Comparison of ENCODE assay signal across 9 mouse cellular contexts in genomic region chr4:129286683-129287471, GRCm38 (mm10). TPM values are rescaled to one million over a fixed set of nuclear protein-coding genes. Genes with fewer than 3 reads are reported as not detected.
DNase-seq lines count a peak whose midpoint lies in the region; ATAC-seq and TF ChIP-seq lines count a peak whose summit lies in the region.
"Had no signal": no experiment of that assay in that cellular context is flagged by ENCODE, and none has a peak within 500 bp of the region (broad histone marks: within the 10 kb centered on the region; RNA-seq: fewer than 3 reads in every experiment).

No protein-coding gene starts in this region.

- WGBS in intestine, postnatal 0 days = 2% methylated on average over 27 of the region's 28 CpGs

- H3K4me2 ChIP-seq in intestine, postnatal 0 days (replicated peaks; ENCODE audit: low read depth) = peak overlapping the region; percentile 96
- peak overlapping the region; percentile 98 for H3K4me2 ChIP-seq in myocyte (ENCODE audit: low read depth)

- TF ChIP-seq POLR2A in myocyte (IDR thresholded peaks at IDR 0.05; ENCODE audit: insufficient read length, low read depth) = no peak

- peak; percentile 53 to 69 for DNase-seq in cerebellum, postnatal 14 days
- no peak for DNase-seq in cerebellum, adult 11-12 months
- peak; percentile 77 for DNase-seq in MN1 (ENCODE audit: low spot score)
- DNase-seq in gastrocnemius, adult 2 months = peak; percentile 67
- no peak for DNase-seq in ovary, postnatal 36 days (ENCODE audit: low spot score)
- DNase-seq in urinary bladder, adult 18-20 months (ENCODE audit: low spot score in 2 of 2) = no peak

- intact Hi-C loops in gastrocnemius, adult 2 months (cut with DNase I) = no loop called here

- H3K36me3 ChIP-seq in intestine, postnatal 0 days (ENCODE audit: control insufficient read depth, insufficient read depth) = no peaks in the 10 kb centered on the region
- H3K36me3 ChIP-seq in myocyte (ENCODE audit: control insufficient read depth, insufficient read depth) = no peaks in the 10 kb centered on the region

- ATAC-seq in intestine, postnatal 0 days = peak; percentile 20; the same call in 1 of the 2 replicates

- 0 out of 2 replicates have a peak overlapping the region, but pooled peaks have one; percentile 26 for H3K9ac ChIP-seq in intestine, postnatal 0 days (ENCODE audit: low read depth, low read length)

- H3K27ac ChIP-seq in gastrocnemius, adult 2 months = peak overlapping the region; percentile 98
- no peak overlapping the region for H3K27ac ChIP-seq in intestine, postnatal 0 days (ENCODE audit: low read depth, low read length)
- H3K27ac ChIP-seq: macrophage had no signal

- peaks cover 38% of the 10 kb centered on the region for H3K79me2 ChIP-seq in myocyte (ENCODE audit: control insufficient read depth, insufficient read depth)

- peak overlapping the region; percentile 47 for H3ac ChIP-seq in myocyte (ENCODE audit: control insufficient read depth, insufficient read length)

- no peaks in the 10 kb centered on the region for H3K27me3 ChIP-seq in intestine, postnatal 0 days (replicated peaks; ENCODE audit: control insufficient read depth, insufficient read depth, low read length)
- H3K27me3 ChIP-seq in myocyte (ENCODE audit: control insufficient read depth, insufficient read depth, insufficient read length) = no peaks in the 10 kb centered on the region

- H3K9me3 ChIP-seq in intestine, postnatal 0 days (ENCODE audit: control insufficient read depth) = 0 out of 2 replicates have a peak, but pooled peaks cover 2% of the 10 kb centered on the region

- H3K4me3 ChIP-seq in gastrocnemius, adult 2 months = peak overlapping the region; percentile 78
- peak overlapping the region; percentile 48 for H3K4me3 ChIP-seq in intestine, postnatal 0 days (ENCODE audit: low read depth, low read length)
- H3K4me3 ChIP-seq in myocyte = peak overlapping the region; percentile 48

- H3K4me1 ChIP-seq in intestine, postnatal 0 days (replicated peaks; ENCODE audit: control insufficient read depth, insufficient read depth, low read length) = no peaks in the 10 kb centered on the region

- no peak for TF ChIP-seq CTCF in gastrocnemius, adult 2 months (IDR thresholded peaks at IDR 0.05)
- peak; percentile 54 for TF ChIP-seq CTCF in intestine, postnatal 0 days (IDR thresholded peaks at IDR 0.05; ENCODE audit: low read depth)

TF ChIP-seq in myocyte, 11 proteins besides CTCF, POLR2A, EP300 and RAD21:
- no peak for TF ChIP-seq SRF (IDR thresholded peaks at IDR 0.05; ENCODE audit: control insufficient read depth, insufficient read length, low read depth)
- TF ChIP-seq TCF3 (IDR thresholded peaks at IDR 0.05; ENCODE audit: insufficient read length, low read depth) = peak; percentile 85
- TF ChIP-seq USF1 (IDR thresholded peaks at IDR 0.05; ENCODE audit: low read depth) = no peak
- peak in 2 of 3 experiments; percentile 92 to 99 for TF ChIP-seq MYOD1 (IDR thresholded peaks at IDR 0.05; ENCODE audit: control insufficient read depth in 1 of 3, insufficient read length in 2 of 3, low read depth in 2 of 3)
- peak; percentile 25 for TF ChIP-seq POLR2AphosphoS2 (IDR thresholded peaks at IDR 0.05; ENCODE audit: insufficient read length, low read depth)
- no peak for TF ChIP-seq MAX (IDR thresholded peaks at IDR 0.05; ENCODE audit: low read depth)
- TF ChIP-seq REST (IDR thresholded peaks at IDR 0.05; ENCODE audit: insufficient read depth, insufficient read length) = no peak
- no peak for TF ChIP-seq CEBPB (IDR thresholded peaks at IDR 0.05; ENCODE audit: insufficient read depth, poor library complexity, severe bottlenecking)
- no peak for TF ChIP-seq E2F4 (IDR thresholded peaks at IDR 0.05; ENCODE audit: insufficient read depth)
- peak; percentile 83 for TF ChIP-seq TCF12 (IDR thresholded peaks at IDR 0.05; ENCODE audit: insufficient read depth, poor library complexity, severe bottlenecking)
- peak; percentile 90 to 96 (median 95) for TF ChIP-seq MYOG (IDR thresholded peaks at IDR 0.05; ENCODE audit: control insufficient read depth in 1 of 3, insufficient read depth in 1 of 3, insufficient read length in 2 of 3, low read depth in 2 of 3)
TF ChIP-seq in myocyte: peak in this region for 5.

RNA-seq across cellular contexts. Expression of gene Sync, which starts 0.5 kb away (rescaled TPM):
- total RNA-seq in gastrocnemius, adult 2 months (2021) = 10 to 100 TPM; 39.9 to 46.5 TPM
- 1.3 and 1.6 TPM in 2 replicates for polyA plus RNA-seq in intestine, postnatal 0 days (2015; fragmentation: Nextera tagmentation; extraction: Ambion mirVana)
- polyA plus RNA-seq in myocyte (2012; fragmentation: generic; extraction: Trizol) = 51.1 TPM

RNA-seq across cellular contexts. Expression of gene C77080, which starts 25.7 kb away (rescaled TPM):
- total RNA-seq in gastrocnemius, adult 2 months (2021) = 1 to 10 TPM; 2.0 to 2.1 TPM
- 14.3 and 15.1 TPM in 2 replicates for polyA plus RNA-seq in intestine, postnatal 0 days (2015; fragmentation: Nextera tagmentation; extraction: Ambion mirVana)
- polyA plus RNA-seq in myocyte (2012; fragmentation: generic; extraction: Trizol) = 25.4 TPM

RNA-seq across cellular contexts. Expression of gene Rbbp4, which starts 48.3 kb away (rescaled TPM):
- total RNA-seq in gastrocnemius, adult 2 months (2021) = 10 to 100 TPM; 38.5 to 46.9 TPM
- 159 and 175 TPM in 2 replicates for polyA plus RNA-seq in intestine, postnatal 0 days (2015; fragmentation: Nextera tagmentation; extraction: Ambion mirVana)
- 137 TPM for polyA plus RNA-seq in myocyte (2012; fragmentation: generic; extraction: Trizol)

RNA-seq across cellular contexts. Expression of gene Zbtb8os, which starts 48.6 kb away (rescaled TPM):
- total RNA-seq in gastrocnemius, adult 2 months (2021) = 10 to 100 TPM; 24.8 to 28.9 TPM
- polyA plus RNA-seq in intestine, postnatal 0 days (2015; fragmentation: Nextera tagmentation; extraction: Ambion mirVana) = 92.9 and 94.5 TPM in 2 replicates
- polyA plus RNA-seq in myocyte (2012; fragmentation: generic; extraction: Trizol) = 34.5 TPM

Comparison
In these comparisons a context has a peak if more than half of its experiments do, and no peak if none do; other contexts are left out.
1. DNase-seq: peak in cerebellum, postnatal 14 days (2 of 2), MN1 (single experiment) and gastrocnemius, adult 2 months (single experiment); none in cerebellum, adult 11-12 months (single experiment), ovary, postnatal 36 days (single experiment) and urinary bladder, adult 18-20 months (0 of 2).
2. RNA of gene Sync, which starts 0.5 kb away (polyA plus RNA-seq): 51.1 TPM in myocyte (single experiment); 1.3 to 1.6 TPM in intestine, postnatal 0 days; every median in the first group is over 10 times any median in the second.
3. Peak in every context shown above with its lines, with median percentiles within 50 percentile points of each other: H3K4me3 ChIP-seq.